Mouse (Mus musculus): ENCODE data around the gene Ispd. TPM values are rescaled to one million over a fixed set of nuclear protein-coding genes. Genes with fewer than 3 reads are reported as not detected.

Ispd gene
- total RNA-seq, 2 experiments from 2014 or later = 7.8 to 10.1 TPM

- peak; percentile 20 to 40 for DNase-seq
Measured at GRCm38 (mm10) chr12:36713866-36714662, 332.8 kb downstream of the Ispd start.

- DNase-seq = no peak
Measured at GRCm38 (mm10) chr12:36717526-36717925, 336.3 kb downstream of the Ispd start.

GRCm38 (mm10) chr12:36718417-36718816, 337.2 kb downstream of the Ispd start:
- no peak for DNase-seq

GRCm38 (mm10) chr12:36719074-36719473, 337.8 kb downstream of the Ispd start:
- DNase-seq = no peak

- no peak for DNase-seq
Measured at GRCm38 (mm10) chr12:36720779-36721178, 339.5 kb downstream of the Ispd start.

GRCm38 (mm10) chr12:36721223-36721622, 340.0 kb downstream of the Ispd start:
- no peak for DNase-seq

GRCm38 (mm10) chr12:36722754-36723153, 341.5 kb downstream of the Ispd start:
- no peak for DNase-seq

- DNase-seq = no peak
Measured at GRCm38 (mm10) chr12:36723302-36723701, 342.1 kb downstream of the Ispd start.

GRCm38 (mm10) chr12:36724297-36724696, 343.0 kb downstream of the Ispd start:
- no peak for DNase-seq

- no peak for DNase-seq
Measured at GRCm38 (mm10) chr12:36725250-36725649, 344.0 kb downstream of the Ispd start.

GRCm38 (mm10) chr12:36726026-36726425, 344.8 kb downstream of the Ispd start:
- no peak for DNase-seq

- DNase-seq = no peak
Measured at GRCm38 (mm10) chr12:36733673-36734371, 352.6 kb downstream of the Ispd start.

Other genes with a start within 250 kb of the Ispd start
- 10 to 100 TPM; 27.9 to 43.6 TPM for gene Ankmy2, start 224.3 kb upstream of the Ispd start, total RNA-seq (2021)
- 10 to 100 TPM; 19.0 to 28.3 TPM for gene Bzw2, start 223.4 kb upstream of the Ispd start, total RNA-seq (2021)
- gene Lrrc72, start 128.1 kb upstream of the Ispd start, total RNA-seq (2021) = not detected
- gene Sostdc1, start 67.3 kb upstream of the Ispd start, total RNA-seq (2021) = under 1 TPM; 0.49 to 0.83 TPM
- gene D630036H23Rik, start 731 bp downstream of the Ispd start, total RNA-seq (2021) = 1 to 10 TPM; 1.3 to 2.0 TPM